Mouse (Mus musculus): ENCODE results near the gene Klrb1c. TPM values are rescaled to one million over a fixed set of nuclear protein-coding genes. Genes with fewer than 3 reads are reported as not detected.
"Not testable (repeated sequence)": the region's sequence is repeated elsewhere in the genome, so short reads cannot be mapped to it uniquely, and the experiment has no call there.

Klrb1c gene
- polyA plus RNA-seq, 1 experiment from 2014 or later: not detected

DNA sequence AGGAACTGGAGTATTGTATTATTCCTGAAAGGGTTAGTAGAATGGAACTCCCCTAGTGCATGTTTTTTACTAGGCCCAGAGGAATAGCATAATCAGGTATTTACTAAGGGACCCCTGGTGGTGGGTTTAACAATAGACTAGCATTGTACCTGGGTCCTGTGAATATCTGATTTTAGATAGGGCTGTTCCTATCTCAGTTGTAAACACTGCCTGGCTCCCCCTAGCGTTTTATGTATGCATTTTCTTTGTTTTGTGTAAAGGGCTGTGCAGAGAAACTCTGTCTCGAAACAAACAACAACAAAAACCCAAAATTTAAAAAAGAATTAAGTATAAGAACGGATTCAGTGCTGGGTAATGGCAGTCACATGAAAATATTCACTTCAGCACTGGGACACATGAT is 18.0 kb upstream of the Klrb1c start:
- Histone ChIP-seq H3K27me3 (no peaks in the 10 kb centered on the region), H3K9ac (no peak overlapping the region), H3K4me1 (no peaks in the 10 kb centered on the region), H3K4me2 (replicated peaks) (no peak overlapping the region), H3K4me3 (no peak overlapping the region), H3K36me3 (no peaks in the 10 kb centered on the region), H3K27ac (no peak overlapping the region), H3K9me3 (no peaks in the 10 kb centered on the region)
- no peak for ATAC-seq (ENCODE audit: insufficient number of reproducible peaks, insufficient read depth, low FRiP score, low TSS enrichment)
- 73% methylated on average over 3 of the region's 3 CpGs for WGBS

DNA sequence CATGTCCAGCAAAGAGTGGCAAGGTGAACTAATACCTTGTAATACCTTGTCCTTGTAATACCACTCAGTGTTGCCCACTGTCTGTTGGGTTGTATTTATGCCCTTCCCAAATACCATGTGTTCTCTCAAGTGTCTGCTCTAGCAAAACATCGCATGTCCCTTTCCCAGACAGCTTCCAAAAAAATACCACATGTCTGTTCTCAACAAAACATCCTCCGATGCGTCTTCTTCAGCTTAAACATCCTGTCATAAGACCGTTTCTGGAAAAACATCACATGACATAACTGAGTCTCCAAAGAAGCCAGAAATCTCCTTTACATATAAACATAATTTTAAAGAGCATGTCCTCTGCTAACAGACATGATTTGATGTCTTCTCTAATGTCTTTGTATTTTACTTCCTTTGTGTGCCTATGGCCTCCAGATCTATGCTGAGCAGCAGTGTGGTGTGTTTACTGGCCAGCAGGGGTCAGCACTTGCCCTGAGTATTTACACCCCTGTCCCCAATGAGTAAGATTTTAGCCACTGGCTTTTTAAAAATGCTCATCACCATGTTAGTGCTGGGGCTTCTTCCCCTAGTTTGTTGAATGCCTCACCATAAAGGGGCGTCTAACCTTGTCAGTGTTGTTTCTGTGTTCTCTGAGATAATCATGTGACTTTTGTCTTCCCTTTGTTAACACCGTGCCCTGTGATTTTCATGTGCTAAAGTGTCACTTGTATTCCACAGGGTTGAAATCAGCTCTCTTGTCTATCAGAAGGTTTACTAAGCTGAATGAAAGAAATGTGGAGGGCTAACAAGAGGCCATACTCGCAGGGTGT is 16.0 kb upstream of the Klrb1c start:
- H3K4me1 ChIP-seq; H3K27me3 ChIP-seq; H3K4me3 ChIP-seq; H3K9me3 ChIP-seq; H3K9ac ChIP-seq; H3K4me2 ChIP-seq (replicated peaks); ATAC-seq (ENCODE audit: insufficient number of reproducible peaks, insufficient read depth, low FRiP score, low TSS enrichment); H3K27ac ChIP-seq; H3K36me3 ChIP-seq: not testable (repeated sequence)
- 64% methylated on average over 7 of the region's 7 CpGs for WGBS

DNA sequence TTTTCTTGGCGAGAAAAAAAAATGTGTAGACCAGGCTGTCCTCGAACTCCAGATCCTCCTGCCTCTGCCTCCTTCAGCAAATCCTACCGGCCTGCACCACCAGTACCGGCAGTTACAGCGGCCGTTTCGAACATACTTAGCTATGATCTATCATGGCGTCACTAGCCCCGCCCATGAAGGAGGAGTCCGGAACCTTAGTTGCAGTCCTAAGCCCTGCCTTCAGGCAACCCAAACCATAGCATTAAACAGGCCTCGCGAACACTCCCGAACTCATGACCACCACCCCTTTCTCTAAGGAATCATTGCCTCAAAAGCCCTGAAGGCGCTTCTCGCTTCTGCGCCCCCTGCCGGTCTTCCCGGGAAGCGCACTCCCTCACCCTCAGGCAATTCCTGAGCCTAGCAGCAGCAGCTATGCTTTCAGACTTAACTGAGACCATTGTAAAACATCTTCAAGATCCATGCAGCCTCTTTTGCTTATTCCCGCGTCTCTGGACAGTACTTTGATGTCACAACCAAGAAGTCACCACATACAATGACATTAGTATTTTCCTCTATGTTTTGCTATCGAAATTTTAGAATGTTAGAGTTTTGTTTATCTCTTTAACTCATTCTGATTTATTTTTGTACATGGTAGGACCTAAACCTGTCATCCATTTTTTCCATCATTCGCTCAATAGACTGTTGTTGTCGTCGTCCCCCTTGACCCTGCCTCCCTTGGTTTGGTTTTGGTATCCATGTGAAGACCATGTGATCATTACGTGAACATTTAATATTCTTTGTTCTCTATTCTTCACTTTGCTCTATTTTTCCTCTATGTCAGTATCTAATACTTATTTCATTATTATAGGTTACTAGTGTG is 14.2 kb upstream of the Klrb1c start:
- Histone ChIP-seq H3K9me3 (no peaks in the 10 kb centered on the region), H3K4me3 (peak overlapping the region; percentile 48), H3K4me1 (no peaks in the 10 kb centered on the region), H3K36me3 (no peaks in the 10 kb centered on the region), H3K27me3 (no peaks in the 10 kb centered on the region), H3K27ac (0 out of 2 replicates have a peak overlapping the region, but pooled peaks have one; percentile 74), H3K4me2 (replicated peaks) (peak overlapping the region; percentile 56), H3K9ac (no peak overlapping the region)
- peak; percentile 90 for ATAC-seq (ENCODE audit: insufficient number of reproducible peaks, insufficient read depth, low FRiP score, low TSS enrichment)
- WGBS: 8% methylated on average over 26 of the region's 26 CpGs

DNA sequence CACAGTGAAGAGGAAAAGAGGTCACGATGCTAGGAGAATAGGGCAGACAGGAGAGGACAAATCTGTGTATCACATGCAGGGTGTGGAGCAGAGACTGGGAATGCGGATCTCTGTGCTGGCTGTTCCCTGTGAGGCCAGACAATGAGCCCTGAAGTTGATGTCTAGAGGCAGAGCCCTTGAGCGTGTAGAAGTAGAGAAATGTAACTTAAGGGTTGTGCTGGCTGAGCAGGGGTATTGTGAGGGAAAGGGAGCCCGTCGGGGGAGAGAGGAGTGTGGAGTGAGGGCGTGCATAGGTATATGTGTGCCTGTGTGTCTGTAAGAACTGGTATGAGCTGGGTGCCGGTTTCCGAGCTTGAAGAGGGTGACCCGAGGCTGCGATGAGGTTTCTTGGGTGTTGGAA is 13.5 kb upstream of the Klrb1c start:
- no peaks in the 10 kb centered on the region for H3K36me3 ChIP-seq
- H3K27ac ChIP-seq: peak overlapping the region; percentile 74; the same call in 1 of the 2 replicates
- 10% methylated on average over 10 of the region's 10 CpGs for WGBS
- peak; percentile 57 for ATAC-seq (ENCODE audit: insufficient number of reproducible peaks, insufficient read depth, low FRiP score, low TSS enrichment)
- H3K4me1 ChIP-seq: no peaks in the 10 kb centered on the region
- no peaks in the 10 kb centered on the region for H3K27me3 ChIP-seq
- peak overlapping the region; percentile 48 for H3K4me3 ChIP-seq
- no peaks in the 10 kb centered on the region for H3K9me3 ChIP-seq
- H3K9ac ChIP-seq: peak overlapping the region; percentile 50; the same call in 1 of the 2 replicates
- H3K4me2 ChIP-seq (replicated peaks): peak overlapping the region; percentile 56

DNA sequence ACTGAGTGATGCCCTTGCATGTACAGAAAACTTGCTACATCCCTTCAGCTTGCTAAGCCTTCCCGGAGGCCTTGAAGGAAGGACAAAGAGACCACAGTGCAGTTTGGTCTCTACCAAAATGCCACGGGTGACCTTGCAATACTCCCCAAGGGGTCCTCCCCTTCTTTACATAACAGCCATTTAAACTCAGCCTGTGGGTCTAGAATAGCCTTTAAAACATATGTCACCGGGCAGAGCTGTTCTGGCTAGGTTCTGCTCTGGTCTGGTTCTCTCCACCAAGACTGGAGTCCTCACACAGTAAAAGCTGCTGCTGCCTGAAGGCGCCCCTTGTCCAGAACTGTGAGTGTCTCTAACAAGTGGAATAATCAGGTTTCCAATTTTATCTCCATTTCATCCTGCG is 11.7 kb upstream of the Klrb1c start:
- not testable (repeated sequence) for H3K27ac ChIP-seq; ATAC-seq (ENCODE audit: insufficient number of reproducible peaks, insufficient read depth, low FRiP score, low TSS enrichment); H3K4me3 ChIP-seq; H3K36me3 ChIP-seq; H3K9ac ChIP-seq; H3K27me3 ChIP-seq; H3K4me1 ChIP-seq; H3K9me3 ChIP-seq; H3K4me2 ChIP-seq (replicated peaks)
- WGBS: 71% methylated on average over 5 of the region's 5 CpGs

- Histone ChIP-seq H3K9me3 (no peaks in the 10 kb centered on the region), H3K4me2 (replicated peaks) (peak overlapping the region; percentile 51), H3K9ac (peak overlapping the region; percentile 15; the same call in 1 of the 2 replicates), H3K36me3 (no peaks in the 10 kb centered on the region), H3K4me3 (peak overlapping the region; percentile 61), H3K27ac (0 out of 2 replicates have a peak overlapping the region, but pooled peaks have one; percentile 6), H3K4me1 (no peaks in the 10 kb centered on the region), H3K27me3 (no peaks in the 10 kb centered on the region)
- WGBS: 25% methylated on average over 7 of the region's 7 CpGs
- ATAC-seq (ENCODE audit: insufficient number of reproducible peaks, insufficient read depth, low FRiP score, low TSS enrichment): 0 out of 2 replicates have a peak, but pooled peaks have one; percentile 11
Measured at GRCm38 (mm10) chr6:128799896-128800270, 10.9 kb upstream of the Klrb1c start.

DNA sequence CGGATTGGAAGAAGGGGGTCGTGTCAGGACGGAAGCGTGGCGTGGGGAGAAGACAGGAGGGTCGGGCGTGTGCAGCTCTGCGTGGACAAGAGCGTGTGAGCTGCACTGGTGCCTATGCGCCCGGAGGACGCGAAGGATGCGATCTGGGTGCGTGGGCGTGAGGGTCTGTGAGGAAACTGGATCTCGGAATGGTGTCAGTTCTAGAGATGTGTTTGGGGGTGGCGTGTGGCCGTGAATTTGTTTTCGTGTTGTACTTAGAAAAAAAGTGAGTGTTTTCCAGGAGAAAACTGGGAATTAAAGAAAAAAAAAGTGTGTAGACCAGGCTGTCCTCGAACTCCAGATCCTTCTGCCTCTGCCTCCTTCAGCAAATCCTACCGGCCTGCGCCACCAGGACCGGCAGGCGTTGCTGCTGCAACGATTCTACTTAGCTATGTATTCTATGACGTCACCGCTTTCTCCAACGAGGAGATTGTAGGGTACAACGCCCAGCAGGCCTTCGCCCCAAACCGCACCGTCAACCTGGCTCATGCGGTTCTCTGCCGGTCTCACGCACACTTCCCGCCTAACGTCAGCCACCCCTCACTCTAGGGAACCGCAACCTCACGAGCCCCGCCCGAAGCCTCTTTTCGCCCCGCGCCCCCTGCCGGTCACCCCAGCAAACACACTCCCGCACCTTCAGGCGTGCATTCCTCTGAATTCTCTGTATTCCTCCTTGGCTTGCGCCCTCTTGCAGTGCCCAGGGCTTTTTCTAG is 10.3 kb upstream of the Klrb1c start:
- peak; percentile 31 for ATAC-seq (ENCODE audit: insufficient number of reproducible peaks, insufficient read depth, low FRiP score, low TSS enrichment)
- H3K27me3 ChIP-seq, H3K36me3 ChIP-seq, H3K9me3 ChIP-seq, H3K4me1 ChIP-seq: not testable (repeated sequence)
- under 1% methylated on average over 49 of the region's 49 CpGs for WGBS
- H3K4me3 ChIP-seq: peak overlapping the region; percentile 61
- H3K27ac ChIP-seq: peak overlapping the region; percentile 83
- peak overlapping the region; percentile 53 for H3K9ac ChIP-seq
- peak overlapping the region; percentile 51 for H3K4me2 ChIP-seq (replicated peaks)

- H3K27me3 ChIP-seq; H3K4me1 ChIP-seq; ATAC-seq (ENCODE audit: insufficient number of reproducible peaks, insufficient read depth, low FRiP score, low TSS enrichment); H3K9me3 ChIP-seq; H3K36me3 ChIP-seq: not testable (repeated sequence)
- Histone ChIP-seq H3K9ac (peak overlapping the region; percentile 53), H3K4me3 (peak overlapping the region; percentile 61), H3K4me2 (replicated peaks) (peak overlapping the region; percentile 58), H3K27ac (peak overlapping the region; percentile 83)
- 0% methylated on average over 20 of the region's 20 CpGs for WGBS
Measured at GRCm38 (mm10) chr6:128798772-128799143, 9.7 kb upstream of the Klrb1c start.

DNA sequence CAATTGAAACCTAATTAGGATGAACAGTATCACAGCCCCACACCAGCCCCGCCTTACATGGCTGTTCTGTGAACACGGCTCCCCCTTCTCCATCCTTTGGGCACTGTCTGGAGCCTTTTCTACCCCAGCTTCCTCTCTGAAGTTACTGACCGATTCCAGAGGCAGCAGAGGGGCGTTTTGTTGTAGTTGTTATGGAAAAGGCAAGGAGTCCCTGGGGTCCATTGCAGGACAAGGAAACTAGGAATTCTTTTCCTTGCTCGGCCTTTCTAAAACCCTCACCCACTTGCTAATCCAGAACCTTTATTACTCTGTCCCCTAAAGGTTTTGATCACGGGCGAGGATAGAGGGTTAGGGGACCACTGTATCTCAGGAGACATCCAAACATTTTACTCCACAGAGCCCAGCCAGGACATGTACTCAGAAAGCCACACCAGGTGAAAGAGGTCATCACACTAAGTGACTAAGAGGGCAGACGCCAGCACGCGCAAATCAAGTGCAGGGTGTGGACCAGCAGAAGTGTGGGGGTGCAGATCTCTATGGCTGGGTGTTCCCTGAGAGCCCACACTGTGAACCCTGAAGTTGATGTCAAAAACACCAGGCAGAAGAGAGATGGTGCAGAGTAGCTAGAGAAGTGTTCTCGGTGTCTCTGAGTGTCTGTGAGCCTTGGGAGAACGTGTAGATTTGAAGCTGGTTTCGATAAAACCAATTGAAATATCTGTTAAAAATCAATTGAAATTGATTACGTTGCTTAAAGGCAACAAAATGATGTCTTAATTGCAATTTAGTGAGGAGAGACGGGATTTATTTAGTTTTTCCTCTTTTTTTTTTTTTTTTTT is 9.1 kb upstream of the Klrb1c start:
- Histone ChIP-seq H3K27ac (peak overlapping the region; percentile 65; the same call in 1 of the 2 replicates), H3K36me3 (no peaks in the 10 kb centered on the region)
- WGBS: 12% methylated on average over 15 of the region's 15 CpGs

GRCm38 (mm10) chr6:128797185-128797905 is 8.3 kb upstream of the Klrb1c start:
- ATAC-seq (ENCODE audit: insufficient number of reproducible peaks, insufficient read depth, low FRiP score, low TSS enrichment): no peak
- WGBS: 75% methylated on average over 12 of the region's 12 CpGs
- H3K9ac ChIP-seq: no peak overlapping the region

More for the DNA sequence above, 9.1 kb upstream of the Klrb1c start:
- Histone ChIP-seq H3K4me2 (replicated peaks) (peak overlapping the region; percentile 58), H3K9ac (0 out of 2 replicates have a peak overlapping the region, but pooled peaks have one; percentile 30), H3K4me3 (peak overlapping the region; percentile 61), H3K9me3 (no peaks in the 10 kb centered on the region), H3K27me3 (no peaks in the 10 kb centered on the region), H3K4me1 (no peaks in the 10 kb centered on the region)
- no peak for ATAC-seq (ENCODE audit: insufficient number of reproducible peaks, insufficient read depth, low FRiP score, low TSS enrichment)

More at GRCm38 (mm10) chr6:128797185-128797905, 8.3 kb upstream of the Klrb1c start:
- Histone ChIP-seq H3K9me3 (no peaks in the 10 kb centered on the region), H3K4me1 (no peaks in the 10 kb centered on the region), H3K27ac (no peak overlapping the region), H3K4me2 (replicated peaks) (peak overlapping the region; percentile 58), H3K27me3 (no peaks in the 10 kb centered on the region), H3K4me3 (peak overlapping the region; percentile 61), H3K36me3 (no peaks in the 10 kb centered on the region)

Data from embryonic facial prominence, embryonic 12.5 days (tissue).